In the genomic region with DNA sequence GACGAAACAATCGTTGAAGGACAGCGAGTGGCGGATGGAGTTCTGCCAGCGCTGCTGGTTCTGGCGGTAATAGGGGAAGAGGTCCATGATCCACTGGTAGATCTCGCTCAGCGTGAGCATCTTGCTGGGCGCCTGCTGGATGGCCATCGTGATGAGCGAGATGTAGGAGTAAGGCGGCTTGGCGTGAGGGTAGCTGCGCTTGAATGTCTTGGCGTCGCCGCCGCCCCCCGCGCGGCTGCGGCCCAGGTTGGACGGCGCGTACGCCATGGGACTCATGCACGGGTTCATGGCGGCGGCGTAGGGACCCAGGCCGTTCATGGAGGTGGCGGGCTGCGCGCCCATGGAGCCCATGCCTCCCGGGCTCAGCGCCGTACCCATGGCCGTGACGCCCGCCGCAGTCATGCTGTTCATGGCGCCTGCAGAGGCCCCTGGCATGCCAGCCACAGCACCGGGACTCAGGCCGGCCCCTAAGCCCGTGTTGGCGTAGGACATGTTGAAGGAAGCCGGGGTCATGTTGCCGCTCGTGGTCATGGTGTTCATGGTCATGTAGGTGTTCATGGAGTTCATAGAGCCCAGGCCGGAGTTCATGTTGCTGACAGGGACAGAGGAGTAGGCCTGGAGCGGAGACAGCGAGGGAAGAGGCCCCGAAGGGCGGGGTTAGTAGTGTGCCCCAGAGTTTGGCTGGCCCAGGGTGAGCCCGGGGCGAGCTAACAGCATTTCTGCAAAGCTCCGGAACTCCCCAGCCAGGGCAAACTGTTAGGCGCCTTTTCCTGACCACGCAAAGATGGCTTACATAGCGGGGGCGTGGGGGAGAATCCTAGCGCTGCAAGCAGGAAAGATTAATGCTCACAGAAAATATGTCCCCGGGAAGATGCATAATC, we compare ENCODE assay signal across 8 mouse cellular contexts. TPM values are rescaled to one million over a fixed set of nuclear protein-coding genes. Genes with fewer than 3 reads are reported as not detected.
DNase-seq lines count a peak whose midpoint lies in the region; ATAC-seq lines count a peak whose summit lies in the region.

No protein-coding gene starts in this region.

- peaks cover 91% of the 10 kb centered on the region for H3K27me3 ChIP-seq in megakaryocyte, embryonic 14.5 days (replicated peaks)
- peaks cover 96% of the 10 kb centered on the region for H3K27me3 ChIP-seq in hindbrain, embryonic 13.5 days
- peaks cover 80% of the 10 kb centered on the region for H3K27me3 ChIP-seq in lung, embryonic 15.5 days
- H3K27me3 ChIP-seq in stomach, embryonic 16.5 days (ENCODE audit: control insufficient read depth, insufficient read depth, low read length), result peaks cover 51% of the 10 kb centered on the region

- H3K4me2 ChIP-seq in hindbrain, embryonic 13.5 days, result 0 out of 2 replicates have a peak overlapping the region, but pooled peaks have one; percentile 15
- H3K4me2 ChIP-seq in lung, embryonic 15.5 days, result peak overlapping the region; percentile 52
- H3K4me2 ChIP-seq in stomach, embryonic 16.5 days (ENCODE audit: low read depth, low read length), result peak overlapping the region; percentile 49

- no peaks in the 10 kb centered on the region for H3K36me3 ChIP-seq in megakaryocyte, embryonic 14.5 days (replicated peaks; ENCODE audit: low read length)
- H3K36me3 ChIP-seq in hindbrain, embryonic 13.5 days, result no peaks in the 10 kb centered on the region
- no peaks in the 10 kb centered on the region for H3K36me3 ChIP-seq in lung, embryonic 15.5 days
- H3K36me3 ChIP-seq in stomach, embryonic 16.5 days (ENCODE audit: control insufficient read depth, insufficient read depth, low read length), result no peaks in the 10 kb centered on the region

- no peak for DNase-seq in left cerebral cortex, postnatal 4 days
- no peak for DNase-seq in layer of hippocampus, adult 8-10 months (ENCODE audit: low spot score in 2 of 2)
- no peak for DNase-seq in right cerebral cortex, adult 18-20 months

- no peak for ATAC-seq in megakaryocyte, adult 5-6 weeks (ENCODE audit: poor library complexity, severe bottlenecking)
- peak; percentile 8; the same call in 1 of the 2 replicates for ATAC-seq in hindbrain, embryonic 13.5 days (ENCODE audit: low FRiP score)
- ATAC-seq in lung, embryonic 15.5 days (ENCODE audit: borderline replicate concordance, extremely low read depth, low FRiP score, low TSS enrichment), result no peak
- ATAC-seq in stomach, embryonic 16.5 days (ENCODE audit: insufficient read depth, low FRiP score), result no peak; the same call in 1 of the 2 replicates

- H3K9me3 ChIP-seq in megakaryocyte, embryonic 14.5 days, result peaks cover 20% of the 10 kb centered on the region
- no peaks in the 10 kb centered on the region for H3K9me3 ChIP-seq in hindbrain, embryonic 13.5 days
- no peaks in the 10 kb centered on the region for H3K9me3 ChIP-seq in lung, embryonic 15.5 days
- no peaks in the 10 kb centered on the region for H3K9me3 ChIP-seq in stomach, embryonic 16.5 days (replicated peaks; ENCODE audit: control insufficient read depth, low read length)

- 0 out of 2 replicates have a peak overlapping the region, but pooled peaks have one; percentile 5 for H3K9ac ChIP-seq in hindbrain, embryonic 13.5 days
- H3K9ac ChIP-seq in lung, embryonic 15.5 days, result peak overlapping the region; percentile 52
- peak overlapping the region; percentile 74 for H3K9ac ChIP-seq in stomach, embryonic 16.5 days (ENCODE audit: low read length)

- H3K4me3 ChIP-seq in megakaryocyte, embryonic 14.5 days (replicated peaks), result peak overlapping the region; percentile 56
- H3K4me3 ChIP-seq in hindbrain, embryonic 13.5 days, result peak overlapping the region; percentile 21
- peak overlapping the region; percentile 58 for H3K4me3 ChIP-seq in lung, embryonic 15.5 days
- H3K4me3 ChIP-seq in stomach, embryonic 16.5 days (replicated peaks; ENCODE audit: low read length), result peak overlapping the region; percentile 51

- intact Hi-C loops in left cerebral cortex, postnatal 4 days (cut with DNase I), result no loop called here

- peaks cover 61% of the 10 kb centered on the region for H3K4me1 ChIP-seq in megakaryocyte, embryonic 14.5 days
- peaks cover 20% of the 10 kb centered on the region for H3K4me1 ChIP-seq in hindbrain, embryonic 13.5 days (replicated peaks)
- H3K4me1 ChIP-seq in lung, embryonic 15.5 days, result peaks cover 6% of the 10 kb centered on the region; the same call in 1 of the 2 replicates
- H3K4me1 ChIP-seq in stomach, embryonic 16.5 days (ENCODE audit: control insufficient read depth, insufficient read depth, low read length), result no peaks in the 10 kb centered on the region; the same call in 1 of the 2 replicates

- 1% methylated on average over 63 of the region's 63 CpGs for WGBS in hindbrain, embryonic 13.5 days
- WGBS in lung, embryonic 15.5 days, result 1% methylated on average over 61 of the region's 63 CpGs
- 2% methylated on average over 63 of the region's 63 CpGs for WGBS in stomach, embryonic 16.5 days

- no peak overlapping the region for H3K27ac ChIP-seq in hindbrain, embryonic 13.5 days
- peak overlapping the region; percentile 62 for H3K27ac ChIP-seq in lung, embryonic 15.5 days
- peak overlapping the region; percentile 82 for H3K27ac ChIP-seq in stomach, embryonic 16.5 days (ENCODE audit: low read length)

RNA-seq across cellular contexts. Expression of a gene that starts 3.7 kb away (rescaled TPM):
- polyA plus RNA-seq in megakaryocyte, embryonic 14.5 days (2012; ENCODE audit: insufficient read depth, low replicate concordance), result not detected in 2 replicates
- not detected in 2 replicates for total RNA-seq in megakaryocyte, adult 5-6 weeks (2015)
- not detected in 2 replicates for total RNA-seq in megakaryocyte, adult 5-6 weeks (2017)
- 0.43 and 1.1 TPM in 2 replicates for polyA plus RNA-seq in hindbrain, embryonic 13.5 days (2015; fragmentation: Nextera tagmentation; extraction: Ambion mirVana)
- 14.8 and 18.0 TPM in 2 replicates for polyA plus RNA-seq in lung, embryonic 15.5 days (2015; fragmentation: Nextera tagmentation; extraction: Ambion mirVana)
- 9.8 and 10.0 TPM in 2 replicates for polyA plus RNA-seq in stomach, embryonic 16.5 days (2015; fragmentation: Nextera tagmentation; extraction: Ambion mirVana)
- total RNA-seq in left cerebral cortex, postnatal 4 days (2021), result not detected
- not detected for total RNA-seq in layer of hippocampus, adult 8-10 months (2022)

RNA-seq across cellular contexts. Expression of a gene that starts 20.9 kb away (rescaled TPM):
- not detected in 2 replicates for polyA plus RNA-seq in megakaryocyte, embryonic 14.5 days (2012; ENCODE audit: insufficient read depth, low replicate concordance)
- total RNA-seq in megakaryocyte, adult 5-6 weeks (2015), result not detected in 2 replicates
- total RNA-seq in megakaryocyte, adult 5-6 weeks (2017), result not detected in 2 replicates
- 0.75 and 1.2 TPM in 2 replicates for polyA plus RNA-seq in hindbrain, embryonic 13.5 days (2015; fragmentation: Nextera tagmentation; extraction: Ambion mirVana)
- polyA plus RNA-seq in lung, embryonic 15.5 days (2015; fragmentation: Nextera tagmentation; extraction: Ambion mirVana), result 5.9 and 7.4 TPM in 2 replicates
- 2.8 and 3.5 TPM in 2 replicates for polyA plus RNA-seq in stomach, embryonic 16.5 days (2015; fragmentation: Nextera tagmentation; extraction: Ambion mirVana)
- total RNA-seq in left cerebral cortex, postnatal 4 days (2021), result 1 to 10 TPM; 1.1 to 1.4 TPM
- total RNA-seq in layer of hippocampus, adult 8-10 months (2022), result under 1 TPM in 3 of 4 experiments, not detected in 1; 0.08 to 0.41 (median 0.25) TPM

Comparison
In these comparisons a context has a peak if more than half of its experiments do, and no peak if none do; other contexts are left out.
1. H3K9ac ChIP-seq: peak in every context shown above with its lines; median percentile 74 in stomach, embryonic 16.5 days; 52 in lung, embryonic 15.5 days; 5 in hindbrain, embryonic 13.5 days.